Mouse (Mus musculus) liver, adult 2 months (tissue): Measurements from ENCODE around the gene Slc29a1.

Source experiments
- CTCF ChIP-seq: fragments of 200-500 bp; IDR thresholded peaks from 2 replicates; pipeline ENCODE4 v1.5.1; 2011; ENCODE audit warnings: low read depth, low read length, control low read depth
- POLR2A ChIP-seq: fragments of 200-500 bp; IDR thresholded peaks from 2 replicates; pipeline ENCODE4 v1.6.1; 2011; ENCODE audit warnings: low read length, control low read depth; ENCODE audit not compliant: insufficient read depth; ENCODE audit errors: extremely low read depth

GRCm38 (mm10) chr17:45553065-45553464 lies 46.3 kb downstream of the Slc29a1 start:
- TF ChIP-seq CTCF, result no peak
- no peak for TF ChIP-seq POLR2A
